Mouse (Mus musculus): ENCODE measurements around the gene Sptb.

DNA sequence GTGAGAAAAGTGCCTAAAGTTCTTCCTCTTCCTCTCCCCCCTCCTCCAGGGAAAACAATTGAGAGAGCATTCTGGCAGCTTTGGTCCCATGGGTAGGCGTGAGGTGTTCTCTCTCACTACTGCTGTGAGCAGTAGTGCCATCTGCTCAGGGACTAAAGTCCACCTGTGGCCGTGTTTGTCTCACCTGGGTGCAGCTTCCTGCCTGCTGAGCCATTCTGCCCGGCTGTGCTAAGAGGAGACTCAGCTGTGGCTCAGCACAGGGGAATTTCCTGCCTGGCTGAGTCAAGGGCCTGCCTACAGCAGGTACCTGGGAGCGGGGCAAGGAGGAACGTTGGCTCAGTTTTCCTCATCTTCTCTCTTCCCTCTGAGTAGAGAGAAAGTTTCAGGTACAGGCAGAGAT lies 152.1 kb downstream of the Sptb start:
- TF ChIP-seq CTCF (IDR thresholded peaks at IDR 0.05; ENCODE audit: insufficient read depth, low read depth, low read length) (no peak), POLR2A (IDR thresholded peaks at IDR 0.05; ENCODE audit: insufficient read depth, low read depth, low read length) (no peak)

All from olfactory bulb, adult 2 months (tissue).